Comparison of ENCODE assay signal across 12 mouse cellular contexts in the genomic region with DNA sequence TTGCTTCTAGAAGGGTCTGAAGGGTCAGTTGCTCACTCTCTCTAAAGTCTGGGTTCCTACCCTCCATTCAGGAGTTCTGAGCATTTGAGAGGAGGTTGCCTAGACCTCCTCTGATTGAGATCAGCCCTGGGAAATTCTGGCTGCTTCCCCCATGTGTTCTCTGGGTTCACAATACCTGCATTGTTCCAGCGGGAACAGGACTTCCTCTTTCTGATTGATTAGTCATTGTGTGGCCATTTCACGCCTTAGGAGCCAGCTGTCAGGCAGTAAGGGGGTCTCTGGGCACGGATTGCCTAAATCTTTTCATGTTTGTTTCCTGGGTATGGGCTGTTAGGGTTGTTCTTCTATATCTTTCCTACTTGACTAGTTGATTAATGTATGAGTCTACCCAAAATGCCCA. TPM values are rescaled to one million over a fixed set of nuclear protein-coding genes. Genes with fewer than 3 reads are reported as not detected.
DNase-seq lines count a peak whose midpoint lies in the region; ATAC-seq lines count a peak whose summit lies in the region.
"Had no signal": no experiment of that assay in that cellular context is flagged by ENCODE, and none has a peak within 500 bp of the region (broad histone marks: within the 10 kb centered on the region; RNA-seq: fewer than 3 reads in every experiment).

No protein-coding gene starts in this region.

- peak; percentile 18 for DNase-seq in kidney, adult 9 months
- peak; percentile 57 for DNase-seq in Muller cell, postnatal 12 days (ENCODE audit: inconsistent ontology term)
- DNase-seq in embryonic facial prominence, embryonic 14.5 days (ENCODE audit: low spot score) = peak; percentile 20
- no peak for DNase-seq in adrenal gland, postnatal 4 days (ENCODE audit: low spot score in 2 of 2)
- no peak for DNase-seq in spleen, postnatal 14 days (ENCODE audit: low spot score in 2 of 2)
- DNase-seq in spleen, postnatal 36 days (ENCODE audit: low spot score in 2 of 2) = no peak
- DNase-seq: liver had no signal

- H3K27me3 ChIP-seq in kidney, embryonic 16.5 days (ENCODE audit: insufficient read depth, low read length) = no peaks in the 10 kb centered on the region
- H3K27me3 ChIP-seq in embryonic facial prominence, embryonic 14.5 days (replicated peaks; ENCODE audit: control insufficient read depth, insufficient read depth, low read length) = no peaks in the 10 kb centered on the region
- H3K27me3 ChIP-seq in limb, embryonic 12.5 days = no peaks in the 10 kb centered on the region
- H3K27me3 ChIP-seq: embryonic facial prominence, embryonic 12.5 days had no signal

- no peak overlapping the region for H3K9ac ChIP-seq in kidney, embryonic 16.5 days (replicated peaks; ENCODE audit: low read length)
- H3K9ac ChIP-seq in embryonic facial prominence, embryonic 14.5 days (ENCODE audit: low read depth, low read length) = no peak overlapping the region
- H3K9ac ChIP-seq in limb, embryonic 12.5 days (replicated peaks) = no peak overlapping the region
- H3K9ac ChIP-seq: embryonic facial prominence, embryonic 12.5 days had no signal

- H3K9me3 ChIP-seq in kidney, embryonic 16.5 days (ENCODE audit: low read length) = no peaks in the 10 kb centered on the region
- 0 out of 2 replicates have a peak, but pooled peaks cover 5% of the 10 kb centered on the region for H3K9me3 ChIP-seq in embryonic facial prominence, embryonic 14.5 days (ENCODE audit: control insufficient read depth, low read length)
- no peaks in the 10 kb centered on the region for H3K9me3 ChIP-seq in limb, embryonic 12.5 days
- H3K9me3 ChIP-seq: embryonic facial prominence, embryonic 12.5 days had no signal

- 0 out of 2 replicates have a peak, but pooled peaks cover 4% of the 10 kb centered on the region for H3K4me1 ChIP-seq in kidney, embryonic 16.5 days (ENCODE audit: insufficient read depth, low read length)
- H3K4me1 ChIP-seq in embryonic facial prominence, embryonic 14.5 days (ENCODE audit: control insufficient read depth, insufficient read depth, low read length) = peaks cover 7% of the 10 kb centered on the region
- H3K4me1 ChIP-seq in limb, embryonic 12.5 days (replicated peaks) = peaks cover 38% of the 10 kb centered on the region

- H3K4me2 ChIP-seq in kidney, embryonic 16.5 days (replicated peaks; ENCODE audit: low read depth, low read length) = no peak overlapping the region
- no peak overlapping the region for H3K4me2 ChIP-seq in embryonic facial prominence, embryonic 14.5 days (ENCODE audit: low read depth, low read length)
- H3K4me2 ChIP-seq in limb, embryonic 12.5 days = no peak overlapping the region
- H3K4me2 ChIP-seq: embryonic facial prominence, embryonic 12.5 days had no signal

- H3K4me3 ChIP-seq in kidney, embryonic 16.5 days (ENCODE audit: low read length) = no peak overlapping the region
- no peak overlapping the region for H3K4me3 ChIP-seq in embryonic facial prominence, embryonic 14.5 days (ENCODE audit: low read depth, low read length)
- no peak overlapping the region for H3K4me3 ChIP-seq in limb, embryonic 12.5 days (replicated peaks)
- H3K4me3 ChIP-seq: embryonic facial prominence, embryonic 12.5 days had no signal

- no peak for ATAC-seq in kidney, embryonic 16.5 days (ENCODE audit: low FRiP score, low TSS enrichment)
- peak; percentile 41; the same call in 1 of the 2 replicates for ATAC-seq in embryonic facial prominence, embryonic 14.5 days (ENCODE audit: low read depth)
- ATAC-seq in limb, embryonic 12.5 days (ENCODE audit: insufficient number of reproducible peaks, insufficient read depth, low FRiP score, low TSS enrichment, low read depth) = no peak

- H3K27ac ChIP-seq in kidney, embryonic 16.5 days (ENCODE audit: low read length) = no peak overlapping the region
- no peak overlapping the region for H3K27ac ChIP-seq in embryonic facial prominence, embryonic 14.5 days (replicated peaks; ENCODE audit: low read depth, low read length)
- H3K27ac ChIP-seq in limb, embryonic 12.5 days = peak overlapping the region; percentile 66
- H3K27ac ChIP-seq: embryonic facial prominence, embryonic 12.5 days; stomach, postnatal 0 days had no signal

- H3K36me3 ChIP-seq in kidney, embryonic 16.5 days (ENCODE audit: insufficient read depth, low read length) = no peaks in the 10 kb centered on the region
- no peaks in the 10 kb centered on the region for H3K36me3 ChIP-seq in embryonic facial prominence, embryonic 14.5 days (ENCODE audit: control insufficient read depth, insufficient read depth, low read length)
- no peaks in the 10 kb centered on the region for H3K36me3 ChIP-seq in limb, embryonic 12.5 days
- H3K36me3 ChIP-seq: embryonic facial prominence, embryonic 12.5 days had no signal

- WGBS in kidney, embryonic 16.5 days = 23% methylated on average over 3 of the region's 3 CpGs
- 11% methylated on average over 3 of the region's 3 CpGs for WGBS in embryonic facial prominence, embryonic 14.5 days
- 35% methylated on average over 3 of the region's 3 CpGs for WGBS in limb, embryonic 12.5 days

RNA-seq across cellular contexts. Expression of gene Cdrt4, which starts 32.8 kb away (rescaled TPM):
- not detected in 2 replicates for polyA plus RNA-seq in kidney, embryonic 16.5 days (2015; fragmentation: Nextera tagmentation; extraction: Ambion mirVana)
- polyA plus RNA-seq in embryonic facial prominence, embryonic 14.5 days (2014; fragmentation: Nextera tagmentation; extraction: Ambion mirVana) = 0.58 TPM in 1 of 2 replicates, not detected in the other
- not detected in 2 replicates for polyA plus RNA-seq in limb, embryonic 12.5 days (2016; fragmentation: Nextera tagmentation; extraction: Ambion mirVana)
- total RNA-seq in adrenal gland, postnatal 4 days (2021) = under 1 TPM in 1 of 2 experiments, not detected in 1; 0.73 TPM
- total RNA-seq: layer of hippocampus, postnatal 10 days had no signal
- polyA plus RNA-seq: stomach, postnatal 0 days had no signal

Comparison
In these comparisons a context has a peak if more than half of its experiments do, and no peak if none do; other contexts are left out.
1. DNase-seq: peak in kidney, adult 9 months (single experiment), Muller cell, postnatal 12 days (single experiment) and embryonic facial prominence, embryonic 14.5 days (single experiment); none in adrenal gland, postnatal 4 days (0 of 2), spleen, postnatal 14 days (0 of 2) and spleen, postnatal 36 days (0 of 2).